Mouse (Mus musculus): Measurements from ENCODE around the gene Cdc42. TPM values are rescaled to one million over a fixed set of nuclear protein-coding genes. Genes with fewer than 3 reads are reported as not detected.

Cdc42 gene
- polyA plus RNA-seq, 1 experiment from 2014 or later: 940 TPM

DNA sequence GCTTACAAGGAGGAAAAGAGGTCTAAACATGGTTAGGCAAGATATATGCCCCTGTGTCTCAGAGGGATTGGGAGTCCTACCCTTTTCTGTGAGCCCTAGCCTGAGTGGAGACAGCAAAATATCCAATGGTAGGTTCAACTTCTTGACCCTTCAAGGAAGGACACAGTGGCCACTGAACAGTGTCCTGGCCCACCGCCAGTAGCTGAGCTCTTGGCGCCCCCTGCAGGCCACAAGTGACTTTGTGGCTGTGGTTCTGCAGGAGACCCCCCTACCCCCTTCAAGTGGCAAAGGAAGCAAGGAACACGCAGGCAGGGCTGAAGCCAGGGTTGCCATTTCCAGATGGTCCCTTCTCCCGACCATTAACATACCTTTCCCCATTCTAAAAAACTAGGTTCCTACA is 69.7 kb downstream of the Cdc42 start:
- Histone ChIP-seq H3K9ac (no peak overlapping the region), H3K9me3 (no peaks in the 10 kb centered on the region), H3K27me3 (peaks cover 3% of the 10 kb centered on the region; the same call in 1 of the 2 replicates), H3K4me3 (no peak overlapping the region), H3K4me1 (replicated peaks) (peaks cover 4% of the 10 kb centered on the region; the same call in 1 of the 2 replicates), H3K4me2 (no peak overlapping the region), H3K36me3 (no peaks in the 10 kb centered on the region), H3K27ac (replicated peaks) (no peak overlapping the region)
- no peak; the same call in 1 of the 2 replicates for ATAC-seq (ENCODE audit: low FRiP score, low read depth)
- WGBS: 6% methylated on average over 4 of the region's 4 CpGs

GRCm38 (mm10) chr4:137287206-137287605 is 70.3 kb downstream of the Cdc42 start:
- WGBS: 72% methylated on average over 13 of the region's 13 CpGs
- Histone ChIP-seq H3K9me3 (no peaks in the 10 kb centered on the region), H3K4me3 (no peak overlapping the region), H3K36me3 (no peaks in the 10 kb centered on the region), H3K4me1 (replicated peaks) (peaks cover 8% of the 10 kb centered on the region; the same call in 1 of the 2 replicates), H3K9ac (no peak overlapping the region), H3K27ac (replicated peaks) (no peak overlapping the region), H3K4me2 (no peak overlapping the region), H3K27me3 (peaks cover 3% of the 10 kb centered on the region; the same call in 1 of the 2 replicates)
- no peak for ATAC-seq (ENCODE audit: low FRiP score, low read depth)

- no peaks in the 10 kb centered on the region for H3K36me3 ChIP-seq
- no peaks in the 10 kb centered on the region for H3K9me3 ChIP-seq
- 66% methylated on average over 8 of the region's 8 CpGs for whole genome bisulfite sequencing
- H3K27me3 ChIP-seq: peaks cover 3% of the 10 kb centered on the region; the same call in 1 of the 2 replicates
- no peak overlapping the region for H3K4me2 ChIP-seq
- peaks cover 8% of the 10 kb centered on the region; the same call in 1 of the 2 replicates for H3K4me1 ChIP-seq (replicated peaks)
- H3K4me3 ChIP-seq: no peak overlapping the region
- H3K27ac ChIP-seq (replicated peaks): no peak overlapping the region
- H3K9ac ChIP-seq: no peak overlapping the region
- no peak for ATAC-seq (ENCODE audit: low FRiP score, low read depth)
Measured at GRCm38 (mm10) chr4:137286662-137286953, 70.9 kb downstream of the Cdc42 start.

- Histone ChIP-seq H3K4me3 (no peak overlapping the region), H3K36me3 (no peaks in the 10 kb centered on the region), H3K4me1 (replicated peaks) (peaks cover 8% of the 10 kb centered on the region; the same call in 1 of the 2 replicates), H3K9ac (no peak overlapping the region), H3K4me2 (no peak overlapping the region), H3K9me3 (no peaks in the 10 kb centered on the region), H3K27me3 (peaks cover 3% of the 10 kb centered on the region; the same call in 1 of the 2 replicates), H3K27ac (replicated peaks) (no peak overlapping the region)
- no peak for ATAC-seq (ENCODE audit: low FRiP score, low read depth)
- 75% methylated on average over 15 of the region's 15 CpGs for WGBS
Measured at GRCm38 (mm10) chr4:137285876-137286661, 71.5 kb downstream of the Cdc42 start.

- Histone ChIP-seq H3K4me2 (no peak overlapping the region), H3K9ac (no peak overlapping the region), H3K36me3 (no peaks in the 10 kb centered on the region), H3K27me3 (peaks cover 9% of the 10 kb centered on the region; the same call in 1 of the 2 replicates), H3K4me1 (replicated peaks) (peaks cover 22% of the 10 kb centered on the region), H3K9me3 (no peaks in the 10 kb centered on the region), H3K4me3 (no peak overlapping the region), H3K27ac (replicated peaks) (no peak overlapping the region)
- WGBS: 16% methylated on average over 4 of the region's 4 CpGs
- ATAC-seq (ENCODE audit: low FRiP score, low read depth): no peak
Measured at GRCm38 (mm10) chr4:137283407-137283732, 74.2 kb downstream of the Cdc42 start.

- H3K4me3 ChIP-seq: no peak overlapping the region
- no peak overlapping the region for H3K4me2 ChIP-seq
- peaks cover 10% of the 10 kb centered on the region for H3K27me3 ChIP-seq
- no peak overlapping the region for H3K27ac ChIP-seq (replicated peaks)
- no peak overlapping the region for H3K9ac ChIP-seq
- no peaks in the 10 kb centered on the region for H3K9me3 ChIP-seq
- H3K4me1 ChIP-seq (replicated peaks): peaks cover 27% of the 10 kb centered on the region
- ATAC-seq (ENCODE audit: low FRiP score, low read depth): no peak
- WGBS: 17% methylated on average over 17 of the region's 17 CpGs
- H3K36me3 ChIP-seq: no peaks in the 10 kb centered on the region
Measured at GRCm38 (mm10) chr4:137282584-137283406, 74.7 kb downstream of the Cdc42 start.

GRCm38 (mm10) chr4:137282122-137282521 is 75.4 kb downstream of the Cdc42 start:
- Histone ChIP-seq H3K9me3 (no peaks in the 10 kb centered on the region), H3K9ac (no peak overlapping the region), H3K36me3 (no peaks in the 10 kb centered on the region), H3K4me2 (no peak overlapping the region), H3K27me3 (peaks cover 13% of the 10 kb centered on the region), H3K4me1 (replicated peaks) (peaks cover 34% of the 10 kb centered on the region), H3K4me3 (no peak overlapping the region), H3K27ac (replicated peaks) (no peak overlapping the region)
- no peak for ATAC-seq (ENCODE audit: low FRiP score, low read depth)
- 89% methylated on average over 5 of the region's 5 CpGs for WGBS

DNA sequence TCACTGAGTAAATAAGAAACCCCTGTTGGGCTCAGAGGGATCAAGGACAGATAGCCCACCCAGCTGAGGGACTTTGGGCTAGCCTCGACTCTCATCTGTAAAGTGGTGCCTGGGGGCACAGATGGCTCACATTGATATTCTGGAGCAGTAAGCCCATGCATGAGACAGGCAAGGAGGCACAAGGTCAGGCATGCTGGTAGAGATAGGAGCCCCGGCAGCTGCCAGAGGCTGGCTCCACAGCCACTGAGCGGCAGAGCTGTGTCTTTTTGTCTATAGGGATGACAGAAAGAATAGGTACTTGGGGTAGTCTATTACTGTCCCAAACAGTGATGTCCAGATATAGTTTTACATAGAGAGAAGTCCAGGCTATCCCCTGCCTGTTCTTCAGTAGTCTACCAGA is 76.2 kb downstream of the Cdc42 start:
- H3K4me1 ChIP-seq (replicated peaks): peaks cover 42% of the 10 kb centered on the region

DNA sequence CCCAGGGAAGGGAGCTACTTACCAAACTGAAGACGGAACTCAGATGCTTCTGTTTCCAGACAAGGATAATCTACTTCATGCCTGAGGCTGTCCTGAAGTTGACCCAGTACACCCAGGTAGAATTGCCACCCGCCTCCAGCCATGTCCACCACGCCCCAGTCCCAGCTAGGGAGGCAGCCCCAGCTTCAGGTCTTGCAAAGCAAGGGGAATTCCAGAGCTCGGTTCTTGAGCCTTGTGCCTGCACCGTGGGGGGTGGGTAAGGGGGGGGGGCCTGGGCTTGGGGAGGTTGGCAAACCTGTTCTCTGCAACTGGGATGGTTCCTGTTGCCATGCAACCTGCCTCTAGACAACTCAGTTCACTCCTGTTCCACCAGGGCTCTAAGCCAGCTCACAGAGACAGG is 78.2 kb downstream of the Cdc42 start:
- peaks cover 29% of the 10 kb centered on the region for H3K27me3 ChIP-seq
- ATAC-seq (ENCODE audit: low FRiP score, low read depth): no peak
- H3K9me3 ChIP-seq: no peaks in the 10 kb centered on the region
- H3K36me3 ChIP-seq: no peaks in the 10 kb centered on the region
- H3K9ac ChIP-seq: no peak overlapping the region
- H3K27ac ChIP-seq (replicated peaks): no peak overlapping the region
- peak overlapping the region; percentile 93; the same call in 1 of the 2 replicates for H3K4me2 ChIP-seq
- H3K4me1 ChIP-seq (replicated peaks): peaks cover 42% of the 10 kb centered on the region
- WGBS: 9% methylated on average over 5 of the region's 5 CpGs
- no peak overlapping the region for H3K4me3 ChIP-seq

More for the DNA sequence above, 76.2 kb downstream of the Cdc42 start:
- Histone ChIP-seq H3K36me3 (no peaks in the 10 kb centered on the region), H3K27ac (replicated peaks) (no peak overlapping the region), H3K9ac (no peak overlapping the region), H3K4me2 (no peak overlapping the region), H3K9me3 (no peaks in the 10 kb centered on the region), H3K27me3 (peaks cover 19% of the 10 kb centered on the region), H3K4me3 (no peak overlapping the region)
- ATAC-seq (ENCODE audit: low FRiP score, low read depth): no peak
- 74% methylated on average over 3 of the region's 3 CpGs for whole genome bisulfite sequencing

- Histone ChIP-seq H3K9ac (peak overlapping the region; percentile 57), H3K4me2 (peak overlapping the region; percentile 93), H3K9me3 (no peaks in the 10 kb centered on the region), H3K4me1 (replicated peaks) (peaks cover 42% of the 10 kb centered on the region), H3K4me3 (peak overlapping the region; percentile 48), H3K27ac (replicated peaks) (no peak overlapping the region), H3K36me3 (no peaks in the 10 kb centered on the region), H3K27me3 (peaks cover 30% of the 10 kb centered on the region)
- peak; percentile 55; the same call in 1 of the 2 replicates for ATAC-seq (ENCODE audit: low FRiP score, low read depth)
- WGBS: 1% methylated on average over 21 of the region's 22 CpGs
Measured at GRCm38 (mm10) chr4:137278144-137279040, 79.1 kb downstream of the Cdc42 start.

DNA sequence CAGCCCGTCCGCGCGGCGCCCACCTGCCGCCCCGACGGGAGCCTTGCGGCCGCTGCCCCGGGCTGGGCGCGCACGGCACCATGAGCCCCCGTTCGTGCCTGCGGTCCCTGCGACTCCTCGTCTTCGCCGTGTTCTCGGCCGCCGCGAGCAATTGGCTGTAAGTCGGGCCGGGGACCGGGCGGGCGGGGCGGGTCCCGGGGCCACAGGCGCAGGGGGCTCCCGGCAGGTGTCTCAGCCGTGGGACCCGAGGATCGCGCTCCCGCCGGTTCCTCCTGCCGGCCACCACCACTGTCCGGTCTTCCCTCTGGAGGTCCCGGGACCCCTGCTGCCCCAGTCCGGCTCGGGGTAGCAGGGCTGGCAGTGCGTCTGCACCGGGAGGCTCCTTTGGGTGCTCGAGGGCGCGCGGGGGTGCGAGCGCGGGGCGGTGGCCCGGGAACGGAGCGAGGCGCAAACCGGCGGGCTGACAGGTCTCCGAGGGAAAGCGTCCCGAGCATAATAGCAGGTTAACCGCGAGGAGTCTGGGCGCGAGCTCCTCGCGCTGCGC is 79.8 kb downstream of the Cdc42 start:
- H3K4me1 ChIP-seq (replicated peaks): peaks cover 36% of the 10 kb centered on the region
- H3K27ac ChIP-seq (replicated peaks): 0 out of 2 replicates have a peak overlapping the region, but pooled peaks have one; percentile 4
- no peak for ATAC-seq (ENCODE audit: low FRiP score, low read depth)
- H3K4me2 ChIP-seq: peak overlapping the region; percentile 93
- H3K9me3 ChIP-seq: no peaks in the 10 kb centered on the region
- under 1% methylated on average over 43 of the region's 71 CpGs for WGBS
- H3K27me3 ChIP-seq: peaks cover 29% of the 10 kb centered on the region
- peak overlapping the region; percentile 57 for H3K9ac ChIP-seq
- peak overlapping the region; percentile 48 for H3K4me3 ChIP-seq
- no peaks in the 10 kb centered on the region for H3K36me3 ChIP-seq
